Mouse (Mus musculus) left cerebral cortex, adult 9 months (tissue): ENCODE measurements at regions not wholly inside any gene's neighbourhood (a gene's known extent, or its start where the extent isn't known, plus 50 kb on each side); places are given as distances from the start of the nearest gene placed in this dataset.

Source experiments
- DNase-seq, 2 experiments: peaks; one replicate each; pipeline ENCODE4 v3.0.0; 2022; ENCODE audit warnings: low spot score in 2 of 2

DNA sequence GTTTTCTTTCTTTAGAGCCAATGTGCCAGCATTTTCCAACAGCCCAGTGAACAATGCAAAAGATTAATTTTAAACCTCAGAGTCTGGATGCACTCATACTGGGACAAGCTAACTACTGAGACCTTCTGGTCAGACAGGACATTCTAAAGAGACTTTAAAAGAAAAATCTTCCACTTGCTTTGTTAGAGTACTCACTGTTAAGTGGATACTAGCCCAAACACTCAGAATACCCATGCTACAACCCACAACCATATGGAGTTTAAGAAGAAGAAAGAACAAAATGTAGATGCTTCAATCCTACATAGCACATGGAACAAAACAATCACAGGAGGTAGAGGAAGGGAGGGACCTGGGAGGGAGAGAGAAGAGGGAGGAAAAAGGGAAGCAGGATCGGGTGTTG, 167.3 kb upstream of the Slc35b3 start:
- no peak for DNase-seq

DNA sequence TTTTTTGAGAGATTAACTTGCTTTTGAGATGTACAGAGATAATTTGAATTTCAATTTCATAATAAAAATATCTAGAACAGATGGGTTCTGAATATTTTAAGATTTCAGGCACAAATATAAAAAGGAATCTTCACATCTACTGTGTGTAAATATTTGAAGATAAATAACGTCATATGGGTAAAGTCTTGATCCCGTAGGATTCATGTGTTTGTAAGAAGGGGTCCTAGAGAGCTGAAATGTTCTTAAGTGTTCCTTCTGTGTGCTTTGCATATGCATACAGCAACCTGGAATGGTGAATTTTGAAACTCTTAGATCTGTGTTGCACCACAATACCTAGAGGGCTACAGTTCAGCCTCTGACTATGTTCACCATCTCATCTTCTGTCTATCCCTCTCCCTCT, 131.4 kb upstream of the Slc35b3 start:
- no peak for DNase-seq

DNA sequence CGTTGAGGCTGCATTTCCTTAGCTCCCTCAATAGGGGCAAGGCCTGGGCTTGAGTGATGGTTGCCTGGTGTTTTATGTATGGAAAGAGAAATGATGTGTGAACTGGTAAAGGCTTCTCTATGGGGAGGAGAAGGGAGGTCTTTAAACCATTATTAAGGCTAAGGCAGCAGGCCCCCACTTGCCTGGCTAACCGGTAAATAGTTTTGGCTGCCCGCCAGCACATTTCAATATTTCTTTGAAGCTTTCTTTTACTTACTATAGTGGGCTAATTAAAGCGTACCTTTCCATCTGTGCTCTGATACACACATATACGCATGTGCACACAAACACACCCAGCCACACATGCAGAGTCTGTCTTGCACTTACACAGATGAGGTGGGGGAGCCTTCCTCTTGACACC, 123.9 kb upstream of the Slc35b3 start:
- DNase-seq = no peak

DNA sequence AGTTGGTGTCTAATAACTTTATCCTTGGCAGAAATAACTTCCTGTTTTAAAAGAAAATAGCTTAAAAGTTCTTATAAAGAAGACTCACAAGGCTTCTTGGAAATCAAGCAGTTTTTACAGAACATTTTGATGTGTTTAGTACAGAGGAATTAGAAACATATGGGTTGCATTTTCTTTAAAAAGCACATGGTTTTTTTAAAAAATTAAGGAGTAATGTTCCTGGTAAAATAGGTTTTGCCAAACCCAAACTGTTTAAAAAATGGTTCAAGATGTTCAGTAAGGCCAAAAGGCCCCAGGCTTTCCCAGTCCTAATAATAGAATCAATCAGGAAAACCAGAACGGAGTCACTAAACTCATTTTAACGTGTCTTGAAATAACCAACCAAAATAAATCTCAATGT, 113.5 kb upstream of the Slc35b3 start:
- no peak for DNase-seq

DNA sequence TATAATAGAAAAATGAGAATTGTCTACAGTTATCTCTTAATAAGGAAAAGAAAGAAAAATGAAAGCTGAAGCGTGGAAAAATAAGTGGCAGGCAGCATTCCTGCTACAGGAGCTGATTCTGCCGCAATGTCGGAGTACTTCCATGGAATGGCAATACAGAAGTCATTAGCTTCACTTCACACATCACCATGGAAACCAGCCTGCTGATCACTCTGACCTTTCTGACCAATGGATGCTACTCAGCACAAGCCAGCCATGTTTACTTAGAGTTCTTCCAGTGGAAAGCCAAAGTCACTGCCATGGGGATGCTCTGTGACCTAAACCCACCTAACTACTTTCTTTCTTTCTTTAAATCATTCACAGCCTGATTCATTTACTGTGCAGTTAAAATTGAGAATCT, 71.6 kb upstream of the Slc35b3 start:
- DNase-seq = no peak

DNA sequence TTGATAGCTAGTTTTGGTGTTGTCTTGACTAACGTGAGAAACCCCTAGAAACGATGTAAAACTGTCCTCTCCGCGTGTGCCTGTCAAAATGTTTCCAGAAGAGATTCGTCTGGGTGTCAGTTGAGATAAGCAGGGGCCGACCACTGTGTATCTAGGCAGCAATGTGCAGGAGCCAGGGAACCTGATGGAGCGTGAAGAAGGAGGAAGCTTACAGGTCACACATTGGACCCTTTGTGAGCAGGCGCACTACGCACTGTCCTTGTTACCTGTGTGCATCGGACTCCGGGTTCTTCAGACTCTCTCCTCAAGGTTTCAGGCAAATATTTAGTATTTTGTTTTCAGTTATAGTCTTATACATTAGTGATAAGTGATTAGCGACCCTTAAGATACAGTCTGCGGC, 59.5 kb upstream of the Slc35b3 start:
- no peak for DNase-seq

DNA sequence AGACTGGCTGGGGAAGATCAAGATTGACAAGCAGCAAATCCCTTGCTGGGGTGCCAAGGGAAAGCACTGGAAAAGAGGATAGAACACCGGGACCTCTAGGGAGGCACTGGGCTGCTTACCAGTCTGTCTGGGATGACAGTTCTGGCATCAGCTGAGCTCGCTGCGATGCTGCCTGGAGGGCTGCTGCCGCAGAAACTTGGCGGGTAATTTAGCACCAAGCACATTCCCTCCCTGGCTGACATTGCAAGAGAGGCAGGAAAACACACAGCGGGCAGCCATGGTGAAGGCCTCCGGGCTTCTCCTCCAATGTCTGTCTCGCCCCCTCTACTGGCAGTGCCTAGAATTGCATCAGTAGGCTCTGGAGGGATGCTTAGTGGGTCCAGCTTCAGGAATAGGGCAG, 51.0 kb upstream of the Slc35b3 start:
- peak; percentile 26 to 86 for DNase-seq
